Mouse (Mus musculus): ENCODE measurements around the gene Dnal1. TPM values are rescaled to one million over a fixed set of nuclear protein-coding genes. Genes with fewer than 3 reads are reported as not detected.
A peak's percentile ranks its signal among the peaks of the same experiment; 100 is the strongest.

The Dnal1 gene
- total RNA-seq, 2 experiments from 2014 or later = 14.1 to 19.5 TPM

GRCm38 (mm10) chr12:84161616-84162433 lies 47.7 kb downstream of the Dnal1 start:
- DNase-seq = no peak

- DNase-seq = peak in 1 of 2 experiments; percentile 55
Measured at GRCm38 (mm10) chr12:84163133-84163532, 49.0 kb downstream of the Dnal1 start.

- no peak for DNase-seq
Measured at GRCm38 (mm10) chr12:84163586-84164110, 49.5 kb downstream of the Dnal1 start.

GRCm38 (mm10) chr12:84165631-84166373 lies 51.6 kb downstream of the Dnal1 start:
- DNase-seq = no peak

GRCm38 (mm10) chr12:84170610-84171009 lies 56.4 kb downstream of the Dnal1 start:
- no peak for DNase-seq

GRCm38 (mm10) chr12:84172216-84172615 lies 58.0 kb downstream of the Dnal1 start:
- DNase-seq = no peak

GRCm38 (mm10) chr12:84172862-84173261 lies 58.7 kb downstream of the Dnal1 start:
- no peak for DNase-seq

- DNase-seq = no peak
Measured at GRCm38 (mm10) chr12:84173309-84173915, 59.2 kb downstream of the Dnal1 start.

- peak; percentile 86 to 87 for DNase-seq
Measured at GRCm38 (mm10) chr12:84174190-84174811, 60.1 kb downstream of the Dnal1 start.

GRCm38 (mm10) chr12:84174871-84175270 lies 60.7 kb downstream of the Dnal1 start:
- peak; percentile 83 to 85 for DNase-seq

- peak; percentile 94 to 96 for DNase-seq
Measured at GRCm38 (mm10) chr12:84175659-84176061, 61.5 kb downstream of the Dnal1 start.

- DNase-seq = peak in 1 of 2 experiments; percentile 35
Measured at GRCm38 (mm10) chr12:84176126-84176769, 62.1 kb downstream of the Dnal1 start.

- DNase-seq = no peak
Measured at GRCm38 (mm10) chr12:84176886-84177765, 63.0 kb downstream of the Dnal1 start.

GRCm38 (mm10) chr12:84178052-84178451 lies 63.9 kb downstream of the Dnal1 start:
- peak; percentile 66 to 69 for DNase-seq

- peak; percentile 61 to 69 for DNase-seq
Measured at GRCm38 (mm10) chr12:84178652-84179445, 64.7 kb downstream of the Dnal1 start.

GRCm38 (mm10) chr12:84180090-84180489 lies 65.9 kb downstream of the Dnal1 start:
- peak in 1 of 2 experiments; percentile 28 for DNase-seq

GRCm38 (mm10) chr12:84180701-84181435 lies 66.7 kb downstream of the Dnal1 start:
- peak; percentile 93 to 95 for DNase-seq

- DNase-seq = no peak
Measured at GRCm38 (mm10) chr12:84181999-84182398, 67.8 kb downstream of the Dnal1 start.

- no peak for DNase-seq
Measured at GRCm38 (mm10) chr12:84184979-84185378, 70.8 kb downstream of the Dnal1 start.

All from adrenal gland, postnatal 36 days (tissue).